Mouse (Mus musculus) A20 (cell line): ENCODE measurements around the gene Pkp4.

Experiments
- DNase-seq: peaks from one replicate; pipeline ENCODE4 v3.0.0-alpha.2; 2011; ENCODE audit warnings: low read depth, low spot score

Pkp4 gene

DNA sequence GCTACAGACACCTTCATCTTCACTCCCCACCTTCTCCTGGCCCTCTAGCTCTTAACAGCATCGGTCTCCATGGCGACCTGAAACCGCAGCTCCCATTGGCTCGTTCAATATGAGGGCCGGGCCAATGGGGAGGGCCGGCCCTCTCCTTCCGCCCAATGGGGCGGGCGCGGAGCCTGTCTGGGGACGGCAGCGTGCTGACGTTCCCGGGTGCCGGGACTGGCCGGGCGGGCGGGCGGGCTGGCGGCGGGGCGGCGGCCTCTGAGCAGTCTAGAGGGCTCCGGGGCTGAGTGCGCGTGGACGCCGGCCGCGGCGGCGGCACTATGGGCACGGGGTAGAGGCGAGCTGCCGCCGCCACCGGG lies at the start of gene Pkp4, which contains the start of gene Ccdc148:
Gene Pkp4, plus strand, starts transcription at position 246 of the 359 bp plus-strand sequence.
Gene Ccdc148, minus strand, starts transcription at position 79 of the 359 bp plus-strand sequence.
- no peak for DNase-seq

DNA sequence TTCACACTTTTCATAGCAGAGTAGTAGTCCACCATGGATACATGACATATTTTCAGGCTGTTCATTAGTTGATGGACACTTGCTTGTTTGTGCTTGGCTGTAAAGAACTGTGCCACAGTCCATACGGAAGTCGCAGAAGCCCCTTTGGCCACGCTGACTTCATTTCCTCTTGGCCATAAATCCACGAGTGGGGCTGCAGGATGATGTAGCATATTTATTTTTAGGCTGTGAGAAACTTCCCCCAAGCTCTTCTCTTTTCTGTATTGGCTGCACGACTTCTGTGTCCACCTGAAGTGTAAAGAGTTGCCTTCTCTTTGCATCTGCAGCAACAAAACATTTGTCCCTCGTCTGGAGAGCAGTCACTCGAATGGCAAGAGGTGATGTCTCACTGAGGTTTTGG lies 31.6 kb upstream of the Pkp4 start:
- no peak for DNase-seq

DNA sequence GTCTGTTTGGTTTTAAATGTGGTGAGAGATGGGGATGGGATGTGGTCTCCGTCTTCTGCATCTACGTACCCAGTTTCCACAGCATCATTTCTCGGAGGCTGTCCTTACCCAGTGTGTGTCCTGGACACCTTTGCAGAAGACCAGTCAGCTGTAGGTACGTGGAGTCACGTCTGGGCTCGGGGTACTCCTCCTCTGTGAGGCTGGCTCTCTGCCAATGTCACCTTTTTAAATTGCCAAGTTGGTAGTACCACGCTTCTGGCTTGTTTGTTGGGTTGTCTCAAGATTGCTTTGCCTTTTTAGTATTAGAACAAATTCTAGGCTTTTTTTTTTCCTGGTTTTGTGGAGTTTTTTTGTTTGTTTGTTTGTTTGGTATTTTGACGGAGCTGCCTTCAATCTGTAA lies 30.8 kb upstream of the Pkp4 start:
- DNase-seq: no peak

DNA sequence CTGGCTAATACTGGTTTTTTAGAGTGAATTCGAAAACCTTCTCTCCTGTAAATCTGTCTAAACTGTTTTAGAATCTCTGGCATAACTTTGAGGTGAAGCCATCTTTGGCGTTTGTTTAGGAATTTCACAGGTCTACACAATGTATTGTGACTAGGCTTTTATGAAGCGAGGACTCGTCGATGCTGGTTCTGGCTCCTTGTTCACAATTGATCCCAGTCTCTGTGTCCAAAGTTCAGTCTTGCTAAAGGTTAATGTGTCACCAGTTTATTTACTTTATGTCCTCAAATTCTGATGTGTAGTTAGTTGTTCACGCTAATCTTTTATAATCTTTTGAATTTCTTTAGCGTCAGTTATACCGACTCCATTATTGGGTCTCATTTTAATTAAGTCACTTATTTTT lies 29.6 kb upstream of the Pkp4 start:
- no peak for DNase-seq

DNA sequence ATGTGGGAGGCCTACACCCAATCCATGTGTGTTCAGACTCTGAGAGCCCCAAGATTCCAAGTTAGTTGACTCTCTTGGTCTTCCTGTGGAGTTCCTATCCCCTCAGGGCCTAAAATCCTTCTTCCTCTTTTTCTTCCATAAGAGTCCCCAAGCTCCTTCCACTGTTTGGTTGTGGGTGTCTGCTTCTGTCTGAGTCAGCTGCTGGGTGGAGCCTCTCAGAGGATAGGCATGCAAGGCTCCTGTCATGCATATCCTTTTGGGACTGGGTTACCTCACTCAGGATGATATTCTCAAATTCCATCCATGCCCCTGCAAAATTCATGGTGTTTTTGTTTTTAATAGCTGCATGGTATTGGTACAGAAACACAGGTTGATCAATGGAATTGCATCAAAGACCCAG lies 5.2 kb upstream of the Pkp4 start:
- no peak for DNase-seq

DNA sequence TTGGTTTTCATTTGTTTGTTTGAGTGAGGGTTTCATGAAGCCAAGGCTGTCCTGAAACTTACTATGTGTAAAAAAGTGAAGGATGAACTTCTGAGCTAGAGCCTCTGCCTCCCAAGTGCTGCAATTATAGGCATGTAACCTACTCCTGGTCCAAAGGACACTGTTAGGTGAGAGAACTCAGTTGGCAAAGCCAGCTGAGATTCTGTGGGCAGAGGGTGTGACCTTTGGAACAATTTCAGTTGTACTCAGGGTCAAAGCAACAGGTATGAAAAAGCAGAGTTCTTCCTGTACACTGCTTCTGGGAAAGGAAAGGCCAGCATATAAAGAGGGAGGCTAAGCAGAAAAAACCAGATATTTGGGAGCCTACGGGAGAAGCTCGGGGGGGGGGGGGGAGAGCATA lies 2.5 kb upstream of the Pkp4 start:
- no peak for DNase-seq

DNA sequence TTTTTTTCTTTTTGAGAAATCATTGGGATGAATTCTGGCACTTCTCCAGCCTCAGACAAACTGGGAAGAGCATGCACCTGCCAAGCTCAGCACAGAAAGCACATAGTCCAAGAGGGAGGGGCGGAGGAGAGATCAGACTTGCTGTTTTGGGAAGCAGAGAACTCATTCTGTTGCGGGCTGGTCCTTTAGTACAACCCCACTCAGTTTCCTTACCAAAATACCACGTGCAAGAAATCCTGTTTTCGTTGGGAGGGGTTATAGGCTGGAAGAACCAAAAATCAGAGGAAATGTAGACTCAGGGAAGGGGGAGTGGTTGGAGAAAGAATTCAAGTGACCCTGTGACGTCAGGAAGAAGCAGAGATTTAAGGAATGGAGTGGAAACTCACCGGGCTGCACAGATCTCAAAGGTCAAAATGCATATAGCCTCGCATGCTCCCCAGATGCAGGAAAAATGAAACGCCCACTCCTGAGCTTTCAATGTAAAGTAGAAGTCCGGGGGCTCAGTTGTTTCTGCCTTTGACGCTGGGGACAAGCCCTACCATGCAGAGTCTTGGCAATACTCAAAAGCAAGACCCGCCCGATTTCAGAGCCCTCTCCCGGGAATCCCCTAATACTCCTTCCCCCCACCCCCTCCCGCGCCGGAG lies 567 bp upstream of the Pkp4 start:
- no peak for DNase-seq

DNA sequence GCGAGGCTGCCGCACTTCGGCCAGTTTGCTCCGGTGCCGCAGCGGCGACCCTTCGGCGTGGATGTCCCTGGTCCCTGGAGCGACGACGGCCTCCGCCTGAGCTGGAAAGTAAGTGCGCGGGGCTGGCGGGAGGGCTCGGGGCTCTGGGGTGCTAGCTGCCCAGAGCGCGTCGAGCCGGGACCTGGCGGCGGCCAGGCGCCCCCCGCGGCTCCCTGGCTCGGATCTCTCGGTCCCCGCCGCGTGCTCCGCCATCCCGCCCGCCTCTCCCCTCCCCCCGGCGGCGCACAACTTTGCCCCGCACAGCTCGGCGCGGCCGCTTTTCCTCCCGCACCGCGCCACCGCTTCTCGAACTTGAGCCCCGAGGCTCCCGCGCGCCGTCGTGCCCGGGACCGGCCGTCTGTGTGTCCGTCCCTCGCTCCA lies 381 bp downstream of the Pkp4 start:
- DNase-seq: no peak

DNA sequence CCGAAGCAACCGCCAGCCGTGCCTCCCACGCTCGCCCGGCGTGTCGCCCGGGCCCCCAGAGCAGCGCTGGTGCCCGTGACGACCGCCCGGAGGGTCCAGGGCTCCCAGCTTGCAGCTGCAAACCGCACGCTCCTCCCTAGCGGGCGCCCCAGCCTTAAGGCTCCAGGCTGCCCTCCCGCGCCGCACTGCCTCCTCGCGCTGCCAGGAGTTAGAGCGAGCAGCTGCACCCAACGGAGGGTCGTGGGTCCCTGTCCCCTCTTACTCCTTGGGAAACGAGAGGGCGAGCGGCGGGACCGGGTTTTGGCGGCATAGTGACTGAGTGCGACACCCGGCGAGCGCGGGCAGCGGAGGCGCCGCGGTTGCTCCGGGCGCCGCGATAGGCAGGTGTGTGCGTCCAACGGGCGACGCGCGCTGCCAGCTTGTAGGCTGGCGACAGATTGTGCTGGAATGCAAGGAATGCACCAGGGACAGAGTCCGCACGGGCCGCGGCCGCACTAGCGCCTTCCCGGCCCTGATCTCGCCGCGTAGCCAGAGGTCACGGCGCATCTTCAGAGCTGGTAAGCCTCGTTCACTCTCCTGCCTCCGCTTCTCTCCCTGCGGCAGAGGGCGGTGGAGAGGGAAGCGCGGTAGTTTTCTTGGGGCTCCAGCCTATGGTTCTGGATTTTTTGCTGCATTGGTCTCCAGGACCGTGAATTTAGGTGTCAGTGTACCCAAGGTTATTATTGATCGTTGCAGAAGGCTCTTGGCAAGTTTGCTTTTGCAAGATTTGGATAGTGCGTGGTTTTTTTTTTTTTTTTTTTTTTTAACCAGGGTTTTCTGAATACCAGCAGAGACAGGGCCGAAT lies 1.0 kb downstream of the Pkp4 start:
- no peak for DNase-seq

DNA sequence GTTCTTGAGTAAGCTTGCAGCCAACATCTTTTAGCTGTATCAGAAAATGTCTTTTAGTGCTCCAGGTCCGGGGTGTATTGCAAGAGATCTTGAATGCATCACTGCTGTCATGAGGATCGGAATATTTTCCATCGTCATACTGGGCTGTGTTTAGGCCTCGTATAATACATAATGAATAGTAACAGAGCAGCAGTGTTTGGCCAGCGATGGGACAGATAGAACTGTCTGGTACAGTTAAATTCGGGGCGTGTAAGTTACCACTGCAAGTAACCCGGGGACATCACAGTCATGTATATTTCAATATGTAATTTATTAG lies 1.6 kb downstream of the Pkp4 start:
- DNase-seq: no peak

DNA sequence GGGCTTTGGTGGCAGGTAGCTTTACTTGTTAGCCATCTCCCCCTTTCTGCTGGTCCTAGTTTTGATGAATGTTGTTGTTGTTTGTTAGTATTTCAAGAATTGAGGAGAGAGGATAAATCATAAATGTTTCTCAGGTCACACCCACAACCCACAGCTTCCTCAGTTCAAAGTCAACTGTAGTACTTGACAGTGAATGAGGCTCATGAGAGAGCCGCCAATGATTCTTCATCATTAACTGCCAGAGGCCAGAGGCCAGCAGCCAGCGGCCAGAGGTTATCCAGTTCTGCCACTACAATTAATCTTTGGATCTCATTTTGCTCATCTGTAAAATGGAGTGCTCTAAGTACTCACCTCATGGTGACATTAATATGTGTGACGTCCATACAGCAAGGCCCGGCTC lies 6.3 kb downstream of the Pkp4 start:
- no peak for DNase-seq

DNA sequence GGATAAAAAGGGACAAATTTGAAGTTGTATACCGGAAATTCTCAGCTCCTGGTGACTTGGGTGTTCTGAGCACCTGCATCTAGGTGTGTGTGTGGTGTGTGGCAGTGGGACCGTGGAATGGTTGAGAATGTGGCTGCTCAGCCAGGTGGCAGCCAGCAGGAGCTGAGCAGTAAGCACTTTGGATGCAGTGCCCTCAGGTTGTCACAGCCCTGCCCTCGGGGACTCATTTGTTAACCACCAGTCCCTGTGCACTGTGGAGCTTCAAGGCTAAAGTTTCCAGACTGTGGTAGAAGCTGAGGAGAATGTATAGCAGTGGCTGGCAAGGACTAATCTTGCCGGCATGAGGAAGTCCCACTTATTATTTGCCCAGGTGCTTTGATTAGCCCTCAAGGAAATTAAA lies 7.2 kb downstream of the Pkp4 start:
- no peak for DNase-seq

DNA sequence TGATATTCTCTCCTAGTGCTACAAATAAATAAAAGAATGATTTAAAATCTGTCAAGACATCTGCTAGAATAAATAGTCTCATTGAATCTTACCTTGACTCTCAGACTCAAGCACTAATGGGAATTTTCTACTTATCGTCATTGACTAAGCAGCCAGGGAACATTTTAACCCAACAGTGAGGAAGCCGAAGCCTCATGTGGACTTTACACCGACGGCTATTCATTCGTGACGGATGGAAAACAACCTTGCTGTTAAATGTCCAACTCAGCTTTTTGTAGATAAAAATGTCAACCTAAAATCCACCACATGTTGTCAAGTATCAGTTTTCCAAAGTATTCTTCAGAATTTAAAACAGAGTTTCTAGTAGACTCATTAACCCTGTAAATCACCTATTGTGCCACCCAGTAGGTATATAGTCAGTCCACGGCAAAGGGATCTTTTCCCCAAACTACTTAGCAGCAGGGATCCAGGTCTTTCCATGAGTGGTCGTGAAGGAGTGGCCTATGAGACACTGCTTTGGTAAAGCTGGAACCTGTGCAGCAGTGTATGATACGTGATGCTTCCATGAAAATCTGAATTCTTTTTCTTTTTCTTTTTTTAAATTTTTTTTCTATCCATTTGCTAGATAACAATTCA lies 9.0 kb downstream of the Pkp4 start:
- no peak for DNase-seq

DNA sequence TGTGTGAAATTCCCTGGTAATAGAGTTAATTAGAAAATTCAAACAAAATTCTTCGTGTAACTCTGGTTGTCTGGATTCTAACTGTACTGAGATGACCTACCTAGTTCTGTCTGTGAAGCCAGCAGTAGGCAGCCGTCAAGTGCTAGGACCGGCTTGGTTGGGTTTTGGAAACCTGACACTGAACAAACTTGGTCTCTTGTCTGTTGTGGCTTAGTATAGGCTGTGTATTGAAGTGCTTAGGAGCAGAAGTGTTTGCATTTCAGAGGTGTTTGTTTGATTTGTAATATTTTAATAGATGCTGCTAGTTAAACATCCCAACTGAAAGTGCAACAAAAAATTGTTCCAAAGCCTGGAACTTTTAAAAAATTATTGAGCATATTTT lies 9.5 kb downstream of the Pkp4 start:
- DNase-seq: no peak

DNA sequence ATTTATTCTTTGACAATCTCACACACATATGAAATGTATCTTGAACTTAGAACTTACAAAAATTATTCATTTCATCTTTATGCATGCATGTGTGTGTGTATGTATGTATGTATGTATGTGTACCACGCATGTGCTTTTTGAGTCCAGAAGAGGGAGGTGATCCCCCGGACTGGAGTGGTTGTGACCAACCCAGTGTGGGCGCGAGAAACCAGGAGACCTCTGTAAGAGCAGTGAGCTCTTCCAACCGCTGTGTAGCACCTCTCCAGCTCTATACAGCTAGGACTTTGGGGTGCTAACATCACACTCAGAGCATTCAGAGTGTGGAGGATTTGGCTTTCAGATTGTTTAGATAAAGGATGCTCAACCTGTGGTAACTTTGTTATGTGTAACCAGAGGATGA lies 9.9 kb downstream of the Pkp4 start:
- no peak for DNase-seq

DNA sequence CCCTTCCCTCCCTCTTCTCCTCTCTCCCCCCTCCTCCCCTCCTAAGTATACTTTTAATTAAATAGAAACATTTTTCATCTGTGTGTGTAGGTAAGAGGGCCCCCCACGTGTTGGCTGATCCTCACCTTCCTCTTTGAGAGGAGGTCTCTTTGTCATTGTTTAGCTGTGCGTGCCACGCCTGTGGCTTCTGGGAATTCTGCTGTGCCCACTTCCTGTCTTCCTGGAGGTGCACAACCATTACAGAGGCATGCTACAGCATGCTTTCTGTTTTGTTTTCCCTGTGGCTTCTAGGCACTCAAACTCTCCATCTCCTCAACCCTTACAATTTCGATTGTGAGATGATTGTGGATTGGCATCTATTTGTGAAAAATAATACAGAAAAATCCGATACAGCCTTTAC lies 10.9 kb downstream of the Pkp4 start:
- no peak for DNase-seq

DNA sequence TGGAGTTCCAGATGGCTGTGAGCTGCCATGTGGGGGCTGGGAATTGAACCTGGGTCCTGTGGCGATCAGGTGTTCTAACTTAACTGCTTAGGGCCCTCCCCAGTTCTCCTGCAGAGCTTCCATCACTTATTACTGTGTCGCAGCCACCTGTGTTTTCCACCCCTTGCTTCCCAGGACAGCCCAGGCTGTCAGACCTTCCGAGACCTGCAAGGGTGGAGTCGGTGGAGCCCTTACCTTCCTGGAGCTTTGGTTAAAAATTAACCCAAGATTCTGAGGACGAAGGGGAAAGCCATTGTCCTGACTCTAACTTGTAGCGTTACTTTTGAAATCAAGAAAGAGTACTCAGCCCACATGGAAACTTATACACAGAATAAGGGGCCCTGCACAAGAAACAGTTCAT lies 15.3 kb downstream of the Pkp4 start:
- DNase-seq: no peak

DNA sequence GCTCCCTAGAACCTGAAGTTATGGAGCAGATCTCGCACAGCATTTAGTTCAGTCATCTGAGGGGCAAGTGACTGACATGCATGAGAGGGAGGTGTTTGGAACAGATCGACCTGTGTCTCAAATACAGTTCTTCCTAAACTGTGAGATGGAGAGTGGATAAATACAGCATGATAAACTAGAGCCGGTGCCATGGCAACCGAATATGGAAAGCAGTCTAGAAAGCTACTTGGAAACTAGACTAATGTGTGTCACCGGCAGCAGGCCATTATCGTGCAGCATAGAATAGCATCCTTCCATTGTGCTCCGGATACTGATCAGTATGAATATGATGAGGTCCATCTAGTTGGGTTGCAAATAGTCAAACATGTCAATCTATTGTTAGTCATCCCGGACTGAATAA lies 17.5 kb downstream of the Pkp4 start:
- DNase-seq: no peak

DNA sequence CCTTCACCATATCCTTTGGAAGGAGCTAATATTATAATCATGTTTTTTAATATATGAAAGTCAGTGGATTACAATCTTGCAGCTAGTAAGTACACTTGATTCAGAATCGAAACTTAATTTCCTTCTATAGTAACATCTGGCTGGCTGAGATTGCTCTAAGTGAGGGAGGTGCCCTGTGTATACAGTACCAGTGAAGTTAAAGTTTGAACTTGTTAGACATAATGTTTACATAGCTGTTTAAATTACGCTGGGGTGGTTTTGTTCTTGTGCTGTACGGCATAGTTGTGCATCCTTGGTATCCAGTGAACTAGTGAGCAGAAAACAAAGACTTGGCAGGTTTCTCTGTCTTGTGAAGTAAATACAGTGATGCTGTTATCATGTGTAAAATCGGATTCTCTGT lies 18.3 kb downstream of the Pkp4 start:
- DNase-seq: no peak

DNA sequence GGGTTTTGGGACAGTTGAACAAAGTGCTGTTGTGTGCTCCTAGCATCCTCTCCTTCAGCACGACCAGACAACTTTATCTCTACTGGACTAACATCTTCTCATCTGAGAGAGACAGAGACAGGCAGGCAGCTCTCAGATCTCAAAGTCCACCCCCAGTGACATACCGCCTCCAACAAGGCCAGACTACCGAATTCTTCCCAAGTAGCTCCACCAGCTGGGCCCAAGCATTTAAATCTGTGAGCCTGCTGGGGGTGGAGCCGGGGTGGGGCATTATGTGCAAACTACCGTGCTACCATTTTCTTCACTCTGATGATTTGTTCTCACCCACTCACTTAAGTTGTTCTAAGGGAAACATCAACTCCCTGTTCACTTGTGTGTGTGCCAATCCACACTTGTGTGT lies 18.8 kb downstream of the Pkp4 start:
- DNase-seq: no peak

DNA sequence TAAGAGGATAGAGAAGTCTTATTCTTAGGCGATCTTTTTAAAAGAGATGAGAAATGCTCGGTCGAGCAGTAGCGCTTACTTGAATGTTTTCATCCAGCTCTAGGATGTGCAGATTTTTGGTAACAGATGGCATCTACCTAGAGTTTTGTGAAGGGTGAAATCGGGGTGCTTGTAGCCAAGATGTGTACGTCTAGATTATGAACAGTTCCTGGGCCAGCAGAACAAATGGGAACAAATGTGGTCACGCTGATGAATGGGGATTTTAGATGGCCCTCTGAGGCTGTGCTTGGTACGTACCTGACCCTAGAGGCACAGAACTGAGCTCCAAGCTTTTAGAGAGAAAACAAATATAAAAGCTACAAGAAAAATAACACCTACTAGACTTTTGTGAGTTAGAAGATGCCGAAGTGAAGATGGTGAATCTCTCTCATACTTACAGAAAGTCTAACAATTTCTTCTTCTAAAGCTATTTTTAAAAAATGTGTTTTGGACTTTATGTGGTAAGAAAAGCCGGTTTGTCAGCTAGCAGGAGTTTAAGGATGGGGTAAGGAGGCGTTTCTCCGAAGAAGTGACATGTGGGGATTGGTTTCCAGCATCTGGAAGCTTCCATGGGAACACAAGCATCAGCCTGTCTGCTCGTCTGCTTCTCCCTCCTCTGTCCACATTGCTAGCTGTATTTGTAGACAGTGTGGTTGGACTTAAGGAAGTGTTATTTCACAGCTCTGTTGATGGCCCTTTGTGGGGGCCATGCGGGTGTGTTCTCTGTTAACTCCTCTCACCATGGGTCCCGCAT lies 20.9 kb downstream of the Pkp4 start:
- no peak for DNase-seq

DNA sequence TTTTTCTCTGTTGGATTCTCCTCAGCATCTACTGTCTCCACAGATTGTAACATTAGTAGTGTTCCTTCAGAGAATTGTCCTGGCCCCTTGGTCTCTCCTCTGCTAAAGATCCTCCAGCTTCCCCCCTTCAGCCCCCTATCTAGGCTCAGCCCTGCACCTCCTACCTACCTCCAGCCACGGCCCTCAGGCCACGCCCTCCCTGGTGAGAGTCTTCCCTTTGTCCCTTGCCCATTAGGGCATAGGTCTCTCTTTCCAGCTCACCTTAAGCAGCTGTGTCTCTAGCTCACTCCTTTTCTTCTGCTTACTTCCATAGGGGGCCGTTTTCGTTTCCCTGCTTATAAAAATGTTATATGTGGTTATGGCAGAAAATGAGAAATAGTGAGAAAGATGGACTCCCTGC lies 22.9 kb downstream of the Pkp4 start:
- DNase-seq: no peak
